Mouse (Mus musculus) intestine, embryonic 14.5 days (tissue): ENCODE data around the gene Fuca2. TPM values are rescaled to one million over a fixed set of nuclear protein-coding genes. Genes with fewer than 3 reads are reported as not detected.
"Not testable (repeated sequence)": the region's sequence is repeated elsewhere in the genome, so short reads cannot be mapped to it uniquely, and the experiment has no call there.

Experiments
- ATAC-seq: fragments of 200-750 bp; cut with Nextera tagmentation; replicated peaks from 2 replicates; pipeline ENCODE4 v1.8.0; 2017; ENCODE audit warnings: low read depth, moderate number of reproducible peaks, moderate TSS enrichment, moderate library complexity; ENCODE audit not compliant: low FRiP score, low TSS enrichment
- DNase-seq: peaks from one replicate; pipeline ENCODE4 v3.0.0-alpha.2; 2018; ENCODE audit warnings: low spot score
- H3K27ac ChIP-seq: fragments of 300-500 bp; sonication (generic); 2 replicates; pipeline ENCODE4 v1.5.1; 2014; ENCODE audit warnings: low read depth, mild to moderate bottlenecking, control low read depth
- H3K27me3 ChIP-seq: fragments of 300-500 bp; sonication (generic); replicated peaks from 2 replicates; pipeline ENCODE4 v1.6.1; 2014; ENCODE audit warnings: low read length, control low read depth; ENCODE audit not compliant: control insufficient read depth, insufficient read depth
- H3K36me3 ChIP-seq: fragments of 300-500 bp; sonication (generic); 2 replicates; pipeline ENCODE4 v1.6.1; 2014; ENCODE audit warnings: low read length, control low read depth; ENCODE audit not compliant: control insufficient read depth, insufficient read depth
- H3K4me1 ChIP-seq: fragments of 300-500 bp; sonication (generic); replicated peaks from 2 replicates; pipeline ENCODE4 v1.6.1; 2014; ENCODE audit warnings: low read length, control low read depth, mixed read lengths; ENCODE audit not compliant: control insufficient read depth, insufficient read depth
- H3K4me2 ChIP-seq: fragments of 300-500 bp; sonication (generic); 2 replicates; pipeline ENCODE4 v1.6.1; 2014; ENCODE audit warnings: low read length
- H3K4me3 ChIP-seq: fragments of 300-500 bp; sonication (generic); 2 replicates; pipeline ENCODE4 v1.5.1; 2014; ENCODE audit warnings: low read depth, low read length, control low read depth, mixed read lengths
- H3K9ac ChIP-seq: fragments of 300-500 bp; sonication (generic); 2 replicates; pipeline ENCODE4 v1.6.1; 2014; ENCODE audit warnings: mild to moderate bottlenecking, low read length
- H3K9me3 ChIP-seq: fragments of 300-500 bp; sonication (generic); 2 replicates; pipeline ENCODE4 v1.6.1; 2016; ENCODE audit warnings: low read length, control low read depth; ENCODE audit not compliant: control insufficient read depth
- WGBS: fragments of 180-500 bp; shearing (Covaris S2); extraction: QIAGEN DNeasy Blood & Tissue Kit; methylation state at CpG from one replicate; pipeline ENCODE4 v1.1.7; 2014; 5-methylcytosine and 5-hydroxymethylcytosine counted together
- polyA plus RNA-seq: library from polyadenylated mRNA; unstranded; fragments of >200 nt; fragmentation: Nextera tagmentation; extraction: Ambion mirVana; gene quantifications from 2 replicates; pipeline ENCODE4 v1.2.1, GENCODE M21; 2014

The Fuca2 gene
- polyA plus RNA-seq, 1 experiment from 2014 or later: 58.3 TPM

DNA sequence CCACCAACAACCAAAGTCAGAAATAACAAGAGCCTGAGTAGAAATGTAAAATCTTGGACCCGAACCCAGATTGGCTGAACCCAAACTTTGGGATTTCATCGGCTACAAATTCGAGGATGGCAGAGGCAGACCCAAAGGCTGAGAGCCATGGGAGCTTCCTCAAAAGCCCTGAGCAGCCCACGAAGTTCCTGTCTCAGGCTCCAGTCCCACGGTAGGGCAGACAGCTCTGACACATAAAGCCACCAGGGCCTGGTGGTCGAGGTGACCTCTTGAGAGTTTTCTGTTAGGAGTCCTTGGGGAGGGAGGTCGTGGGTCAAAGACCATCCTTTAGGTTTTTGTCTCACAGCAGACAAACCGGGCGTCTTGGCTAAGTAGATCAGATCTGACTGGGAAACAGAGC is 1.1 kb downstream of the Fuca2 start:
- Histone ChIP-seq H3K4me1 (0 out of 2 replicates have a peak, but pooled peaks cover 5% of the 10 kb centered on the region), H3K4me3 (0 out of 2 replicates have a peak overlapping the region, but pooled peaks have one; percentile 65), H3K36me3 (0 out of 2 replicates have a peak, but pooled peaks cover 3% of the 10 kb centered on the region), H3K27ac (no peak overlapping the region), H3K27me3 (no peaks in the 10 kb centered on the region), H3K4me2 (peak overlapping the region; percentile 84), H3K9me3 (no peaks in the 10 kb centered on the region), H3K9ac (no peak overlapping the region)
- ATAC-seq: peak; percentile 40; the same call in 1 of the 2 replicates
- no peak for DNase-seq
- WGBS: 51% methylated on average over 9 of the region's 9 CpGs

DNA sequence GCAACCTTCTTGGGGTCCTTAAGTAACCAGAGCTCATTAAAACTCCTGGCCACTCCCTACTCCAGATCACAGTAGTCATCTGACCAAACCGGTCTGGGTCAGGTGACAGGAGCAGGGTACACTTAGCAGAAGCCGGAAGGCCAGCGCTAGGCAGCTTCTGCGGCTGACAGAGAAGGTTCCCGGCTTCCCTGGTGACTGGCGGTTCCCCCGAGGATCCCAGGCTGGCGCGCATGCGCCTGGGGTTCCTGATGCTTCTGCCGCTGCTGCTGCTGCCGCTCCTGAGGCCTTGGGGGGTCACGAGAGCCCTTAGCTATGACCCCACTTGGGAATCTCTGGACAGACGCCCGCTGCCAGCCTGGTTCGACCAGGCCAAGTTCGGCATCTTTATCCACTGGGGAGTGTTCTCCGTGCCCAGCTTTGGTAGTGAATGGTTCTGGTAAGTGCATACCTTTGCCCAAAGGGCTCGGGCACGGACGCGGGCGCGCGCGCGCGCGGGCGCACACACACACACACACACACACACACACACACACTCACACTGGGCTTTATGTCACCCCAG is 1.7 kb downstream of the Fuca2 start:
- H3K4me2 ChIP-seq: peak overlapping the region; percentile 84
- peak; percentile 97 for ATAC-seq
- H3K4me1 ChIP-seq: 0 out of 2 replicates have a peak, but pooled peaks cover 5% of the 10 kb centered on the region
- no peak overlapping the region for H3K27ac ChIP-seq
- no peaks in the 10 kb centered on the region for H3K27me3 ChIP-seq
- 0 out of 2 replicates have a peak, but pooled peaks cover 3% of the 10 kb centered on the region for H3K36me3 ChIP-seq
- H3K9ac ChIP-seq: peak overlapping the region; percentile 58
- H3K9me3 ChIP-seq: no peaks in the 10 kb centered on the region
- peak; percentile 90 for DNase-seq
- peak overlapping the region; percentile 65 for H3K4me3 ChIP-seq
- 0% methylated on average over 30 of the region's 30 CpGs for WGBS

DNA sequence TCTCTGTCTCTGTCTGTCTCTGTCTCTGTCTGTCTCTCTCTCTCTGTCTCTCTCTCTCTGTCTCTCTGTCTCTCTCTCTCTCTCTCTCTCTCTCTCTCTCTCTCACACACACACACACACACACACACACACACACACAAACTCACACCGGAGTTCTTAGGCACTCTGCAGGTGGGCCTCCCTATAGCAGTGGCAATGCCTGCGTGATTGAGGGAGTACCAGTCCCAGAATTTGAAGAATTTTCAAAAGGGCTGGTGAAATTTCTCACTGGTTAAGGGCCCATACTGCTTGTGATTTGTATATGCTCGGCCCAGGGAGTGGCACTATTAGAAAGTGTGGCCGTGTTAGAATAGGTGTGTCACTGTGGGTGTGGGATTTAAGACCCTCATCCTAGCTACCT is 2.2 kb downstream of the Fuca2 start:
- Histone ChIP-seq H3K9ac (peak overlapping the region; percentile 58; the same call in 1 of the 2 replicates), H3K4me2 (peak overlapping the region; percentile 84), H3K4me3 (peak overlapping the region; percentile 65)
- 43% methylated on average over 4 of the region's 4 CpGs for WGBS
- not testable (repeated sequence) for H3K27ac ChIP-seq, H3K9me3 ChIP-seq, H3K36me3 ChIP-seq, DNase-seq, H3K4me1 ChIP-seq, H3K27me3 ChIP-seq
- peak; percentile 53; the same call in 1 of the 2 replicates for ATAC-seq

DNA sequence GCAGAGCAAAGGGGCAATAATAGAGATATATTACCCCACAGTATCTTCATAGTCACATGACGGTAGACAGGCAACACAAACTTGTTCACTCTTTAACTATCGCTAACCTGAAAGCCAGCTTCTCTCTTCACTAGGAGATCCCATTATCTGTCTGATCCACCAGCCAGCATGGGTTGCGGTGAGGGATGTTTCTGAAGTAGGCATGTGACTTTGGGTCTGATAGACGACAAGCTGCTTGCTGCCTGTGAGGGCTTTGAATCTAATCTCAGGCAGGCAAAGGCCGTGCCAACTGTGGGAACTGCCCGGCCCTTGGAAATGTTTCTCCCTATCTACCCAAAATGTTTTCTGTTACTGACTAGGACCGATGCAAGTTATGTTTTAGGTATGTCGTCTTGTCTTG is 3.0 kb downstream of the Fuca2 start:
- H3K27ac ChIP-seq: no peak overlapping the region
- H3K27me3 ChIP-seq: no peaks in the 10 kb centered on the region
- ATAC-seq (no peak), DNase-seq (no peak)
- WGBS: 78% methylated on average over 8 of the region's 8 CpGs
- H3K4me2 ChIP-seq: no peak overlapping the region
- H3K4me1 ChIP-seq: 0 out of 2 replicates have a peak, but pooled peaks cover 5% of the 10 kb centered on the region
- no peaks in the 10 kb centered on the region for H3K9me3 ChIP-seq
- 0 out of 2 replicates have a peak, but pooled peaks cover 3% of the 10 kb centered on the region for H3K36me3 ChIP-seq
- no peak overlapping the region for H3K4me3 ChIP-seq
- H3K9ac ChIP-seq: no peak overlapping the region

DNA sequence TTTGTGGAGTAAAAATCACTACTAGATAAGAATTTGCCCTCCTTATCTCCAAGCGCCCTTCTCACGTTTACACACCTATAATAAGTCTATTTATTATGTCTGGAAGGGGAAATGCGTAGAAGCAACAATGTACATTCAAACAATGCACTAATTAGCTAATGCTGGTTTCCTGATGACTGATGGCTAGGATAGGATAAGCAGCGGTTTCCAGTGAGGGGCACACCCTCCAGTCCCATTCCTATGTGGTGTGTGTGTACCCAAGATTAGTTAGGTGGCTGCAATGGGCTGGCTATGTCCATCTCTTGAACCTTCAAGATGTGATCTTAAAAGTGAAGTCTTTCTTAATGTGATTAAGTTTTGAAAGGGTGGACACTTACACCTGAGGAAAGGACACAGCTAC is 22.5 kb downstream of the Fuca2 start:
- DNase-seq: no peak
- no peak for ATAC-seq
- H3K9ac ChIP-seq: no peak overlapping the region
- no peak overlapping the region for H3K4me2 ChIP-seq
- H3K27me3 ChIP-seq: no peaks in the 10 kb centered on the region
- no peaks in the 10 kb centered on the region for H3K9me3 ChIP-seq
- no peak overlapping the region for H3K4me3 ChIP-seq
- H3K27ac ChIP-seq: no peak overlapping the region
- H3K36me3 ChIP-seq: peaks cover 8% of the 10 kb centered on the region
- H3K4me1 ChIP-seq: no peaks in the 10 kb centered on the region
- 63% methylated on average over 4 of the region's 4 CpGs for WGBS

DNA sequence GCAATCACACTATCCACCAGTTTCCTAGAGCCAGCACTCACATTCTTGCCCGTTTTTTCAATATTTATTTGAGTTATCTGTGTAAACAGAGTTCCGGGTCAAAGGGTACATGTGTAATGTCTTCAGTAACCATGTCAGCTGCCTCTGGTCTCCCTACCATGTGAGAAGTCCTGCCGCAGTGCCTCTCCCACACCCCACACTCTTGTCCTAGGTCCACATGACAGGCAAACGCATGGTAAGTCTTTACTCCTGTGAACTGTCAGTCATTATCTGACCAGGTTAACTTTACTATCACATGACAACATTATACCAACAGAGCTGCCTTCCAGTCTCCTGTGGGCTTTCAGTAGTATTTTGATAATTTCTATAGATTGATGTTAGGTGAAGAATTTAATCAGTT is 28.8 kb downstream of the Fuca2 start:
- no peak overlapping the region for H3K4me2 ChIP-seq
- H3K4me1 ChIP-seq: no peaks in the 10 kb centered on the region
- H3K9me3 ChIP-seq: no peaks in the 10 kb centered on the region
- H3K27me3 ChIP-seq: no peaks in the 10 kb centered on the region
- 52% methylated on average over 4 of the region's 4 CpGs for WGBS
- DNase-seq: no peak
- H3K9ac ChIP-seq: no peak overlapping the region
- ATAC-seq: no peak
- no peak overlapping the region for H3K4me3 ChIP-seq
- H3K36me3 ChIP-seq: peaks cover 48% of the 10 kb centered on the region
- H3K27ac ChIP-seq: no peak overlapping the region

DNA sequence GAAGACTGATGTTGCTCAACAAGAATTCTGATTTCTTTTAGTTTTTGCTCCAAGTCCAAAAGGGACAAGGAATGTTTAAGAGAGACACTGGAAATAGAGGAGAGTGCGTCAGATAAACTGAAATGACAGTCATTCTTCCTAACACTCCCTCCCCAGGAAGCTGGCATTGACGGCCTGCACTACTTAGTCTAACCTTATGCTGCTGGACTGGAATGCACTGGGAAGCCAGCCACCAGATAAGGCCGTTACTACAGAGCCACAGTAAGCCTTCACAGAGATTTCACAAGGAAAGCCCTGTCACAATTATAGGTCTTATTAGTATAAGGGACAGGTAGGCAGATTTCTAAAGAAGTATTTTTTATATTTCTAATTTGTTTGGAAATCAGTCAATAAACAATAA is 35.4 kb downstream of the Fuca2 start:
- no peak for ATAC-seq
- Histone ChIP-seq H3K4me2 (no peak overlapping the region), H3K9ac (no peak overlapping the region), H3K4me1 (no peaks in the 10 kb centered on the region), H3K36me3 (peaks cover 55% of the 10 kb centered on the region), H3K27me3 (no peaks in the 10 kb centered on the region), H3K9me3 (no peaks in the 10 kb centered on the region), H3K4me3 (no peak overlapping the region), H3K27ac (no peak overlapping the region)
- no peak for DNase-seq
- 77% methylated on average over 3 of the region's 3 CpGs for WGBS

DNA sequence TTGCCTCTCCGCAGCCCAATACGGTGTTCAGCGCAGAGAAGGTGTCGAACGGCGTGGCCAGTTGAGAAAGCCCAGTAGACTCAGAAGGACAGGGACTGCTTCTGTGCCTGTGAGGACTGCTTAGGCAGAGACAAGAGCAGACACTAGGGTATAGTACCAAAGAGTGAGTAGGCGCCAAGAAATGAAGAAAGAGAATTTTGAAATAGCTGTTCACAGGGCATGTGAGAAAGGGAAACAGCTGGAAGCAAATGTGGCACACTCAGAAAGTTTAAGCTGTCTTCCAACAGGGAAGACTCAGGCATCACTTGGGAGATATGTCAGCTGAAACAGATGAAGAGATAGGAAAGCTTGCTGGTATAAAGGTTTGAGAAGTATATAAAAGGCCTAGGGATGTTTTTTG is 37.4 kb downstream of the Fuca2 start:
- Histone ChIP-seq H3K9ac (no peak overlapping the region), H3K27ac (no peak overlapping the region), H3K4me2 (no peak overlapping the region), H3K4me1 (no peaks in the 10 kb centered on the region), H3K36me3 (peaks cover 48% of the 10 kb centered on the region), H3K9me3 (no peaks in the 10 kb centered on the region), H3K4me3 (no peak overlapping the region), H3K27me3 (no peaks in the 10 kb centered on the region)
- DNase-seq (no peak), ATAC-seq (no peak)
- WGBS: 96% methylated on average over 7 of the region's 7 CpGs

DNA sequence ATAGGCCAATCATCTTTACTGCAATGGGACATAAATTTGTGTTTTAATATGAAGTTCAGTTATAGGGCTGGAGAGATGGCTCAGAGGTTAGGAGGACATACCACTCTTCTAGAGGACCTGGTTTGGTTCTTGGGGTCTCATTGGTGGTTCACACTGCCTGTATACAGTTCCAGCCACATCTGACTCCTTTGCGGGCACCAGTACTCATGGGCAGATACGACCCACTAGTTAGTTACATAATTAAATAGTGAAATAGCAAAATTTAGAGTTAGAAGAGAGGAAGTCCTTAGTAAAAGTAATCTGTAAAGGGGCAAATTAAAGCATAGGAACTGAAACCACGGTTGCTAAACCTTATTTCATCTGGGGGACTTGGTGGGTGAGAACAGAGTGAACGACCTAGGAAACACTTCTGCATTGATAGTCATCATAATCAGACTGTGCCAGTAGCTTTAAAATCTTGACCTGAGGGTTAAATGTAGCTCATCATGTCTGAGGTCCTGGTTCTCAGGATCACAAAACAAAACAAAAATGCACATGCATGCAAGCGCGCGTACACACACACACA is 40.5 kb downstream of the Fuca2 start:
- peaks cover 43% of the 10 kb centered on the region for H3K36me3 ChIP-seq
- H3K27me3 ChIP-seq: no peaks in the 10 kb centered on the region
- ATAC-seq: no peak
- 90% methylated on average over 7 of the region's 7 CpGs for WGBS
- H3K9me3 ChIP-seq: no peaks in the 10 kb centered on the region
- DNase-seq: no peak
- no peak overlapping the region for H3K4me2 ChIP-seq
- no peak overlapping the region for H3K9ac ChIP-seq
- H3K4me3 ChIP-seq: no peak overlapping the region
- no peak overlapping the region for H3K27ac ChIP-seq
- no peaks in the 10 kb centered on the region for H3K4me1 ChIP-seq
